Mouse (Mus musculus) hindbrain, embryonic 16.5 days (tissue): ENCODE results near the gene Sec24c. TPM values are rescaled to one million over a fixed set of nuclear protein-coding genes. Genes with fewer than 3 reads are reported as not detected.

Source experiments
- ATAC-seq: fragments of 200-750 bp; cut with Nextera tagmentation; 2 replicates; pipeline ENCODE4 v1.8.0; 2017; ENCODE audit warnings: moderate TSS enrichment, moderate library complexity
- H3K27ac ChIP-seq: fragments of 300-500 bp; sonication (generic); 2 replicates; pipeline ENCODE4 v1.5.1; 2014; ENCODE audit warnings: low read depth, mild to moderate bottlenecking, control low read depth, low read length, moderate library complexity
- H3K27me3 ChIP-seq: fragments of 300-500 bp; sonication (generic); replicated peaks from 2 replicates; pipeline ENCODE4 v1.6.1; 2014; ENCODE audit warnings: low read length; ENCODE audit not compliant: control insufficient read depth, insufficient read depth
- H3K36me3 ChIP-seq: fragments of 300-500 bp; sonication (generic); 2 replicates; pipeline ENCODE4 v1.6.1; 2014; ENCODE audit warnings: mild to moderate bottlenecking, low read length, moderate library complexity, mixed read lengths; ENCODE audit not compliant: control insufficient read depth, insufficient read depth
- H3K4me1 ChIP-seq: fragments of 300-500 bp; sonication (generic); 2 replicates; pipeline ENCODE4 v1.6.1; 2014; ENCODE audit warnings: low read depth, low read length; ENCODE audit not compliant: control insufficient read depth, insufficient read depth
- H3K4me2 ChIP-seq: fragments of 300-500 bp; sonication (generic); 2 replicates; pipeline ENCODE4 v1.6.1; 2014; ENCODE audit warnings: mild to moderate bottlenecking, low read length, control low read depth, moderate library complexity
- H3K4me3 ChIP-seq: fragments of 300-500 bp; sonication (generic); 2 replicates; pipeline ENCODE4 v1.5.1; 2014; ENCODE audit warnings: mild to moderate bottlenecking, low read length, control low read depth, moderate library complexity
- H3K9ac ChIP-seq: fragments of 300-500 bp; sonication (generic); 2 replicates; pipeline ENCODE4 v1.6.1; 2014; ENCODE audit warnings: low read depth, mild to moderate bottlenecking, control low read depth, low read length, moderate library complexity
- H3K9me3 ChIP-seq: fragments of 300-500 bp; sonication (generic); 2 replicates; pipeline ENCODE4 v1.6.1; 2014; ENCODE audit warnings: mild to moderate bottlenecking, low read length, moderate library complexity; ENCODE audit not compliant: control insufficient read depth
- WGBS: fragments of 180-500 bp; shearing (Covaris S2); extraction: QIAGEN DNeasy Blood & Tissue Kit; methylation state at CpG from one replicate; pipeline ENCODE4 v1.1.7; 2014; 5-methylcytosine and 5-hydroxymethylcytosine counted together
- microRNA-seq: library from miRNA; unstranded; fragments of <30 nt; microRNA quantifications from one replicate; pipeline ENCODE4, GENCODE M21; 2017
- polyA plus RNA-seq: library from polyadenylated mRNA; unstranded; fragments of >200 nt; fragmentation: Nextera tagmentation; extraction: Ambion mirVana; gene quantifications from 2 replicates; pipeline ENCODE4 v1.2.1, GENCODE M21; 2015

The Sec24c gene
- polyA plus RNA-seq, 1 experiment from 2014 or later: 80.6 TPM

DNA sequence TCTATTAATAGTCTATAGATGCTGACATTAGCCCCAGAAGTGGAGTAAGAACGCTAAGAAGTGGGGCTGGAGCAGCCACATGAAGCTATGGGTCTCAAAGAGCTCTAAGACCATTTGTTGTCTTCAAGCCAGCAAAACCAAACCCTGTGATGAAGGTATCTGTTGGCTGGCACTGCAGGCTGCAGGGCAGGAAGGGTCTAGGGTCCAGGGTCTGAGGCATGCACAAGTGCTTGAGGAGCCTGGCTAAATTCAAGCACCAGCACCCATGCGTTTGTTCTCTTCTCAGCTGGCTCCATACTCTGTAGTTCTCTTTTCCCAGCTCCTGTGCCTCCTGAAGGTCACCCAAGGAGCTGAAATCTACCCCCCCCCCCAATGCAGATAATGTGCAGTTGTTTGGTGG is 60.9 kb downstream of the Sec24c start:
- Histone ChIP-seq H3K27ac (no peak overlapping the region; the same call in 1 of the 2 replicates), H3K4me1 (peaks cover 12% of the 10 kb centered on the region), H3K4me2 (no peak overlapping the region; the same call in 1 of the 2 replicates), H3K9me3 (no peaks in the 10 kb centered on the region), H3K9ac (no peak overlapping the region), H3K36me3 (peaks cover 12% of the 10 kb centered on the region), H3K4me3 (no peak overlapping the region), H3K27me3 (no peaks in the 10 kb centered on the region)
- no peak for ATAC-seq
- WGBS: 68% methylated on average over 2 of the region's 2 CpGs

DNA sequence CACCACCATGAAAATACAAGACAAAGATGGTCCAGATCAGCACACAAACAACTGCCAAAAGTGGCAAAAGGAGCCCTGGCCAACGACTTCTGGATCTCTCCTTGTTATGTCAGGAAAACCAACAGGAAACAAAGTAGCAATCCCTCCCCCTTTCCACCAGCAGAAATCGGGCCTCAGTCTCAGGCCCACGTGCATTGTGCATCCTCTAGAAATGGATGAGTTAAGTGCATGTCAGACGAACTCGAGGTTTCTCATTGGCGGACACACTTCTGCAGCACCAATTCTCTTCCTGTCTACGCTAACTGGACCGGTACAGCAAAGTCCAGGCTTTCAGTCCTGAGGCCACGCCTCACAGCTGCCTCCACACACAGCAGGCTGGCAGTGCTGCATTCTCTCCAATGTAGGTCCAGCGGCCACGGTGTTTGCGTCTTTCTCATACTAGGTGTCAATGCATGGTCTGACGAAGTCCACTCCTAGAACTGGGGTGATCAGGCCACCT is 61.8 kb downstream of the Sec24c start:
- H3K9me3 ChIP-seq: no peaks in the 10 kb centered on the region
- peaks cover 12% of the 10 kb centered on the region for H3K4me1 ChIP-seq
- no peak overlapping the region for H3K4me2 ChIP-seq
- H3K27ac ChIP-seq: no peak overlapping the region
- no peak for ATAC-seq
- no peak overlapping the region for H3K4me3 ChIP-seq
- H3K9ac ChIP-seq: no peak overlapping the region
- H3K27me3 ChIP-seq: no peaks in the 10 kb centered on the region
- H3K36me3 ChIP-seq: peaks cover 12% of the 10 kb centered on the region
- 85% methylated on average over 13 of the region's 13 CpGs for WGBS

DNA sequence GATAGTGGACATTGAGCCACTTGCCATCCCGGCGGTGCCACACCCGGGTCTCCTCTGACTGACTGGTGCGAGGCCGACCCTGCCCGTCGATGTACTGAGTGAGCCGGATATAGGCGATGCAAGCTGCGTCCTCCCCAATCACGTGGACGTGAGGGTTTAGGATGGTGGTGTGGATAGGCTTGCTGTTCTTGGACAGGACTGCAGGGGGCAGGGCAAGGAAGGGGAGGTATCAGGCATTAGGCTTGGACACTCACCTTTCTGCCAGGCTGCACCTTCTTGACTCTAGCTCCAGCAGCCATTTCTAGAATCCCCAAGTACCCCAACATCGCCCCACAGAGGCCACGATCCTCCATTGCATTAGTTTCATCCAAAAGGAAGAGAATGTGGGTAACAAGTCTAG is 63.2 kb downstream of the Sec24c start:
- H3K4me3 ChIP-seq: no peak overlapping the region
- ATAC-seq: no peak
- no peak overlapping the region for H3K27ac ChIP-seq
- no peaks in the 10 kb centered on the region for H3K27me3 ChIP-seq
- WGBS: 45% methylated on average over 14 of the region's 14 CpGs
- no peaks in the 10 kb centered on the region for H3K9me3 ChIP-seq
- H3K9ac ChIP-seq: no peak overlapping the region
- H3K4me1 ChIP-seq: peaks cover 12% of the 10 kb centered on the region
- peaks cover 18% of the 10 kb centered on the region for H3K36me3 ChIP-seq
- H3K4me2 ChIP-seq: no peak overlapping the region

DNA sequence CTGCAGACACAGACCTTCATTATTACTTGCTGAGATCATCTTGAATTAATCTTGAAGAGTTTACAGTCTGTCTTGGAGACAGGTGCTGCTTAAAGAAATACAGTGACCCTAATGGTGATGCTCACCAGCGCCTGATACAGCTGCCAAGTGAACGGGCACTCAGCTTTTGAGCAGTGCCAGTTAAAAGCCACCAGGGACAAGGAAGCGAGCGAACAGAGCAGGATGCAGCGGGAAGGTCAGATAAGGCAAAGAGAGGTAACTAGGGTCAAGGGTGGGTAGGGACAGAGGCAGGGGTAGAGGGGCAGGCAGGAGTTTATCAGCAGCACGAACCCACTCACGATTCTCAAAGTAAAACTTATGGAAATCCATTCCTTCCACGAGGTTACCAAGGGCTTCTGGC is 64.4 kb downstream of the Sec24c start:
- peaks cover 6% of the 10 kb centered on the region for H3K4me1 ChIP-seq
- no peaks in the 10 kb centered on the region for H3K27me3 ChIP-seq
- WGBS: 92% methylated on average over 8 of the region's 8 CpGs
- no peak for ATAC-seq
- H3K27ac ChIP-seq: no peak overlapping the region
- no peaks in the 10 kb centered on the region for H3K9me3 ChIP-seq
- H3K36me3 ChIP-seq: peaks cover 21% of the 10 kb centered on the region
- H3K4me2 ChIP-seq: no peak overlapping the region
- no peak overlapping the region for H3K9ac ChIP-seq
- no peak overlapping the region for H3K4me3 ChIP-seq

DNA sequence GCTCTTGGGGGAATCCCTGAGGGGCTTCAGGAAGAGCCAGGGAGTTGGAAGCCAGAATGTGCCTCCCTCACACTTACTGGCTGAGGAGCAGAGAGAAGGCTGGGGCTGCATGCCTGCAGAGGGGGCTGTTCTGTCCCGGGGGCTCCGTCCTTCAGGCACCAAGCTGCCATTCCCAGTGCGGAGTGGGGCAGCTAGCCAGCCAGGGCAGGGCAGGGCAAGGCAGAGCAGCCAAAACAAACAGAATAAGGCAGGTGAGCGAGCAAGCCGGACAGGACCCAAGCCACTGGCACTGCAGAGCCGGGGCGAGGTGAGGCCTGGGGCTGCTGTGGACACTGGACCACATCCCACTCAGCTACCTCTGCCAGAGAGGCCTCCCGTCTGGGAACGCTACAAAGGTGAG is 67.2 kb downstream of the Sec24c start:
- H3K4me3 ChIP-seq: no peak overlapping the region
- H3K9me3 ChIP-seq: no peaks in the 10 kb centered on the region
- H3K36me3 ChIP-seq: peaks cover 28% of the 10 kb centered on the region
- 91% methylated on average over 9 of the region's 9 CpGs for WGBS
- no peak overlapping the region; the same call in 1 of the 2 replicates for H3K9ac ChIP-seq
- H3K4me1 ChIP-seq: no peaks in the 10 kb centered on the region
- no peak for ATAC-seq
- H3K4me2 ChIP-seq: no peak overlapping the region
- H3K27ac ChIP-seq: no peak overlapping the region
- no peaks in the 10 kb centered on the region for H3K27me3 ChIP-seq

DNA sequence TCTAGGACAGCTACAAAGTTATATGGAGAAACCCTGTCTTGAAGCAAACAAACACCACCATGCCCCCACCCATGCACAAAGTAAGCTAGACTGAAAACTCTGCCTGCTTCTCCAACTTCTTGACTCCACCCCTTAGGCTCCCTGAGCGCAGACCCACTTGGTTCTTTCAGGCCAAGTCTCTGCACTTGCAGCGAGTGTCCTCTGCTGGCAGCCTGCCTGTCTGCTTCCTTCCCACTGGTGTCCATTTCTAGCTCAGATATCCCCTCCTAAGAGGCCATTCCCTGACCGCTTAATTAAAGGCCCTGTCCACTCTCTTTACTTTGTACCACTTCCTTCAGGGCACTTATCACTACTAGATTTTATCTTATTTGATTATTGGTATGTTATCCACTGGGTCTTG is 69.5 kb downstream of the Sec24c start:
- no peaks in the 10 kb centered on the region for H3K9me3 ChIP-seq
- H3K9ac ChIP-seq: no peak overlapping the region
- H3K4me1 ChIP-seq: no peaks in the 10 kb centered on the region
- no peaks in the 10 kb centered on the region for H3K27me3 ChIP-seq
- WGBS: 86% methylated on average over 3 of the region's 3 CpGs
- H3K27ac ChIP-seq: no peak overlapping the region
- no peak for ATAC-seq
- H3K36me3 ChIP-seq: peaks cover 23% of the 10 kb centered on the region
- H3K4me3 ChIP-seq: no peak overlapping the region
- no peak overlapping the region for H3K4me2 ChIP-seq

Small RNA genes lying within 50 kb of the gene (microRNA-seq; reads per million reads assigned to microRNA genes)
- 1.9 reads per million for gene Mir6946

Other genes with a start within 250 kb of the Sec24c start
- gene Cfap70, start 222.1 kb upstream of the Sec24c start, polyA plus RNA-seq: 1.2 and 1.9 TPM in 2 replicates
- gene Anxa7, start 194.2 kb upstream of the Sec24c start, polyA plus RNA-seq: 20.6 and 20.8 TPM in 2 replicates
- gene Mss51, start 177.4 kb upstream of the Sec24c start, polyA plus RNA-seq: 0.30 and 0.41 TPM in 2 replicates
- 67.1 and 87.0 TPM in 2 replicates for gene Ppp3cb, start 127.7 kb upstream of the Sec24c start, polyA plus RNA-seq
- gene Usp54, start 33.2 kb upstream of the Sec24c start, polyA plus RNA-seq: 8.7 and 10.6 TPM in 2 replicates
- 0.15 and 3.7 TPM in 2 replicates for gene Myoz1, start 17.8 kb upstream of the Sec24c start, polyA plus RNA-seq
- gene Synpo2l, start 6.0 kb upstream of the Sec24c start, polyA plus RNA-seq: 0.23 and 1.6 TPM in 2 replicates
- 29.1 and 30.1 TPM in 2 replicates for gene Fut11, start 20.7 kb downstream of the Sec24c start, polyA plus RNA-seq
- gene Chchd1, start 28.7 kb downstream of the Sec24c start, polyA plus RNA-seq: 148 and 163 TPM in 2 replicates
- gene Zswim8, start 33.2 kb downstream of the Sec24c start, polyA plus RNA-seq: 36.1 and 42.2 TPM in 2 replicates
- gene Ndst2, start 60.3 kb downstream of the Sec24c start, polyA plus RNA-seq: 16.7 and 20.8 TPM in 2 replicates
- 214 and 241 TPM in 2 replicates for gene Camk2g, start 119.8 kb downstream of the Sec24c start, polyA plus RNA-seq
- 0.17 and 0.56 TPM in 2 replicates for gene Plau, start 162.4 kb downstream of the Sec24c start, polyA plus RNA-seq